In genomic region chr3:153749359-153749758, GRCm38 (mm10) we compare ENCODE assay signal across 33 mouse cellular contexts.
"Had no signal": no experiment of that assay in that cellular context is flagged by ENCODE, and none has a peak within 500 bp of the region (broad histone marks: within the 10 kb centered on the region; RNA-seq: fewer than 3 reads in every experiment).

No protein-coding gene starts in this region.

- H3K9me3 ChIP-seq: heart, embryonic 12.5 days; heart, embryonic 13.5 days; heart, embryonic 15.5 days; hindbrain, embryonic 10.5 days; hindbrain, embryonic 12.5 days; hindbrain, embryonic 13.5 days; hindbrain, embryonic 15.5 days; intestine, embryonic 15.5 days; kidney, embryonic 15.5 days had no signal

- H3K4me3 ChIP-seq: heart, embryonic 12.5 days; heart, embryonic 13.5 days; heart, embryonic 15.5 days; hindbrain, embryonic 10.5 days; hindbrain, embryonic 12.5 days; hindbrain, embryonic 13.5 days; hindbrain, embryonic 15.5 days; intestine, embryonic 15.5 days; kidney, embryonic 15.5 days; layer of hippocampus, adult 2 months; left cerebral cortex, adult 2 months had no signal

- H3K9ac ChIP-seq: heart, embryonic 12.5 days; heart, embryonic 13.5 days; heart, embryonic 15.5 days; hindbrain, embryonic 12.5 days; hindbrain, embryonic 13.5 days; hindbrain, embryonic 14.5 days; hindbrain, embryonic 15.5 days; intestine, embryonic 15.5 days; kidney, embryonic 15.5 days had no signal

- H3K4me1 ChIP-seq: heart, embryonic 12.5 days; heart, embryonic 13.5 days; heart, embryonic 15.5 days; hindbrain, embryonic 12.5 days; hindbrain, embryonic 13.5 days; hindbrain, embryonic 15.5 days; kidney, embryonic 15.5 days had no signal

- ATAC-seq: hindbrain, embryonic 16.5 days; hindbrain, postnatal 0 days; inflammation-experienced regulatory T-cells, adult 6 months; intestine, embryonic 15.5 days; intestine, embryonic 16.5 days had no signal

- H3K36me3 ChIP-seq: heart, embryonic 12.5 days; heart, embryonic 13.5 days; heart, embryonic 15.5 days; hindbrain, embryonic 10.5 days; hindbrain, embryonic 12.5 days; hindbrain, embryonic 13.5 days; hindbrain, embryonic 15.5 days; intestine, embryonic 15.5 days; kidney, embryonic 15.5 days had no signal

- H3K4me2 ChIP-seq: heart, embryonic 11.5 days; heart, embryonic 12.5 days; heart, embryonic 13.5 days; heart, embryonic 15.5 days; hindbrain, embryonic 12.5 days; hindbrain, embryonic 13.5 days; hindbrain, embryonic 14.5 days; hindbrain, embryonic 15.5 days; intestine, embryonic 15.5 days; kidney, embryonic 15.5 days had no signal

- H3K27ac ChIP-seq: heart, embryonic 13.5 days; heart, embryonic 15.5 days; hindbrain, embryonic 10.5 days; hindbrain, embryonic 12.5 days; hindbrain, embryonic 13.5 days; hindbrain, embryonic 14.5 days; hindbrain, embryonic 15.5 days; hindbrain, postnatal 0 days; intestine, embryonic 15.5 days; kidney, embryonic 15.5 days; kidney, postnatal 0 days; layer of hippocampus, adult 2 months; left cerebral cortex, adult 2 months had no signal

- H3K27me3 ChIP-seq: heart, embryonic 12.5 days; heart, embryonic 15.5 days; hindbrain, embryonic 12.5 days; hindbrain, embryonic 13.5 days; hindbrain, embryonic 15.5 days; intestine, embryonic 15.5 days; kidney, embryonic 15.5 days had no signal

- DNase-seq: heart, postnatal 10 days; heart, postnatal 14 days; heart, postnatal 4 days; kidney, adult 11 months; kidney, adult 18-20 months; kidney, adult 2 months; kidney, adult 8-10 months; kidney, adult 9 months; kidney, postnatal 10 days; kidney, postnatal 14 days; kidney, postnatal 25 days; kidney, postnatal 36 days; kidney, postnatal 4 days; layer of hippocampus, adult 9-11 months; layer of hippocampus, postnatal 36 days had no signal
